ENCODE assay signal across 10 mouse cellular contexts in genomic region chr13:97196186-97196924, GRCm38 (mm10). TPM values are rescaled to one million over a fixed set of nuclear protein-coding genes. Genes with fewer than 3 reads are reported as not detected.
A peak's percentile ranks its signal among the peaks of the same experiment; 100 is the strongest.
DNase-seq lines count a peak whose midpoint lies in the region; ATAC-seq and TF ChIP-seq lines count a peak whose summit lies in the region.
"Had no signal": no experiment of that assay in that cellular context is flagged by ENCODE, and none has a peak within 500 bp of the region (broad histone marks: within the 10 kb centered on the region; RNA-seq: fewer than 3 reads in every experiment).

No protein-coding gene starts in this region.

- H3K4me3 ChIP-seq in kidney, embryonic 15.5 days (replicated peaks), result no peak overlapping the region
- no peak overlapping the region for H3K4me3 ChIP-seq in neural tube, embryonic 15.5 days (replicated peaks)
- peak overlapping the region; percentile 66 for H3K4me3 ChIP-seq in megakaryocyte, embryonic 14.5 days (replicated peaks)
- no peak overlapping the region for H3K4me3 ChIP-seq in midbrain, embryonic 11.5 days (ENCODE audit: low read depth, low read length)

- peak; percentile 39 for DNase-seq in kidney, adult 8-10 months
- DNase-seq in neural tube, embryonic 10.5 days (ENCODE audit: extremely low spot score, low spot score), result no peak
- DNase-seq in Patski (ENCODE audit: low read depth, low spot score), result peak; percentile 17
- DNase-seq in urinary bladder, postnatal 4 days (ENCODE audit: low spot score in 2 of 2), result no peak
- DNase-seq in midbrain, embryonic 11.5 days (ENCODE audit: low spot score, missing footprints), result no peak
- DNase-seq: cerebellum, adult 9-11 months; liver, embryonic 13.5 days had no signal

- H3K27ac ChIP-seq in kidney, embryonic 15.5 days, result no peak overlapping the region
- H3K27ac ChIP-seq in neural tube, embryonic 15.5 days (replicated peaks), result no peak overlapping the region
- no peak overlapping the region for H3K27ac ChIP-seq in midbrain, embryonic 11.5 days (ENCODE audit: low read depth, low read length)
- H3K27ac ChIP-seq: liver, embryonic 13.5 days had no signal

- H3K4me1 ChIP-seq in kidney, embryonic 15.5 days, result peaks cover 13% of the 10 kb centered on the region; the same call in 1 of the 2 replicates
- H3K4me1 ChIP-seq in neural tube, embryonic 15.5 days, result peaks cover 11% of the 10 kb centered on the region; the same call in 1 of the 2 replicates
- peaks cover 20% of the 10 kb centered on the region for H3K4me1 ChIP-seq in megakaryocyte, embryonic 14.5 days
- no peaks in the 10 kb centered on the region for H3K4me1 ChIP-seq in midbrain, embryonic 11.5 days (ENCODE audit: control insufficient read depth, insufficient read depth, low read length)

- no peaks in the 10 kb centered on the region for H3K36me3 ChIP-seq in kidney, embryonic 15.5 days
- no peaks in the 10 kb centered on the region for H3K36me3 ChIP-seq in neural tube, embryonic 15.5 days
- H3K36me3 ChIP-seq in megakaryocyte, embryonic 14.5 days (replicated peaks; ENCODE audit: low read length), result peaks cover 16% of the 10 kb centered on the region
- no peaks in the 10 kb centered on the region for H3K36me3 ChIP-seq in midbrain, embryonic 11.5 days (ENCODE audit: control insufficient read depth, insufficient read depth, low read length)
- H3K36me3 ChIP-seq: liver, embryonic 13.5 days had no signal

- no peak for ATAC-seq in kidney, embryonic 15.5 days (replicated peaks; ENCODE audit: low FRiP score)
- ATAC-seq in neural tube, embryonic 15.5 days (ENCODE audit: low FRiP score), result no peak
- no peak for ATAC-seq in Patski
- no peak for ATAC-seq in midbrain, embryonic 11.5 days (ENCODE audit: low FRiP score)

- no peak overlapping the region for H3K9ac ChIP-seq in kidney, embryonic 15.5 days
- H3K9ac ChIP-seq in neural tube, embryonic 15.5 days (replicated peaks), result no peak overlapping the region
- H3K9ac ChIP-seq in midbrain, embryonic 11.5 days (ENCODE audit: low read length), result no peak overlapping the region
- H3K9ac ChIP-seq: liver, embryonic 13.5 days had no signal

- no peak overlapping the region for H3K4me2 ChIP-seq in kidney, embryonic 15.5 days
- H3K4me2 ChIP-seq in neural tube, embryonic 15.5 days, result peak overlapping the region; percentile 22
- no peak overlapping the region for H3K4me2 ChIP-seq in midbrain, embryonic 11.5 days

- WGBS in kidney, embryonic 15.5 days, result 69% methylated on average over 12 of the region's 12 CpGs
- 53% methylated on average over 12 of the region's 12 CpGs for WGBS in neural tube, embryonic 15.5 days
- WGBS in midbrain, embryonic 11.5 days, result 63% methylated on average over 12 of the region's 12 CpGs

- CTCF ChIA-PET in Patski (lab: Charles Lee), result interaction anchor here (1.3 kb wide), 1 partner anchor 27 kb away, joined by 3 read pairs; no protein-coding TSS in a partner anchor

- POLR2A ChIA-PET in Patski (lab: Charles Lee), result interaction anchor here (1.1 kb wide), 1 partner anchor 8 kb away, joined by 4 read pairs; no protein-coding TSS in a partner anchor

- no peaks in the 10 kb centered on the region for H3K27me3 ChIP-seq in kidney, embryonic 15.5 days
- H3K27me3 ChIP-seq in neural tube, embryonic 15.5 days (replicated peaks), result no peaks in the 10 kb centered on the region
- no peaks in the 10 kb centered on the region for H3K27me3 ChIP-seq in Patski
- no peaks in the 10 kb centered on the region for H3K27me3 ChIP-seq in megakaryocyte, embryonic 14.5 days (replicated peaks)
- H3K27me3 ChIP-seq in midbrain, embryonic 11.5 days (ENCODE audit: control insufficient read depth, insufficient read depth, low read length), result no peaks in the 10 kb centered on the region; the same call in 1 of the 2 replicates
- H3K27me3 ChIP-seq: liver, embryonic 13.5 days had no signal

- in situ Hi-C loops in Patski (cut with MboI; ENCODE audit: low pct_unique_long_range_greater_than_20kb), result no loop called here

- no peaks in the 10 kb centered on the region for H3K9me3 ChIP-seq in kidney, embryonic 15.5 days (replicated peaks)
- H3K9me3 ChIP-seq in neural tube, embryonic 15.5 days (replicated peaks), result no peaks in the 10 kb centered on the region
- no peaks in the 10 kb centered on the region for H3K9me3 ChIP-seq in megakaryocyte, embryonic 14.5 days
- no peaks in the 10 kb centered on the region for H3K9me3 ChIP-seq in midbrain, embryonic 11.5 days (ENCODE audit: control insufficient read depth, low read length)
- H3K9me3 ChIP-seq: liver, embryonic 13.5 days had no signal

- no peak for TF ChIP-seq CTCF in Patski (IDR thresholded peaks at IDR 0.05)

RNA-seq across cellular contexts. Expression of gene Hexb, which starts 1.8 kb away (rescaled TPM):
- polyA plus RNA-seq in kidney, embryonic 15.5 days (2015; fragmentation: Nextera tagmentation; extraction: Ambion mirVana), result 34.6 and 36.7 TPM in 2 replicates
- 54.5 and 66.1 TPM in 2 replicates for polyA plus RNA-seq in neural tube, embryonic 15.5 days (2015; fragmentation: Nextera tagmentation; extraction: Ambion mirVana)
- 135 TPM for polyA plus RNA-seq in Patski (2021)
- polyA plus RNA-seq in megakaryocyte, embryonic 14.5 days (2012; ENCODE audit: insufficient read depth, low replicate concordance), result 9.3 and 23.5 TPM in 2 replicates
- polyA plus RNA-seq in midbrain, embryonic 11.5 days (2014; fragmentation: Nextera tagmentation; extraction: Ambion mirVana), result 25.8 and 26.1 TPM in 2 replicates

RNA-seq across cellular contexts. Expression of gene Enc1, which starts 44.5 kb away (rescaled TPM):
- 12.0 and 15.1 TPM in 2 replicates for polyA plus RNA-seq in kidney, embryonic 15.5 days (2015; fragmentation: Nextera tagmentation; extraction: Ambion mirVana)
- polyA plus RNA-seq in neural tube, embryonic 15.5 days (2015; fragmentation: Nextera tagmentation; extraction: Ambion mirVana), result 65.8 and 79.2 TPM in 2 replicates
- polyA plus RNA-seq in Patski (2021), result 43.7 TPM
- 1.0 and 1.2 TPM in 2 replicates for polyA plus RNA-seq in megakaryocyte, embryonic 14.5 days (2012; ENCODE audit: insufficient read depth, low replicate concordance)
- polyA plus RNA-seq in midbrain, embryonic 11.5 days (2014; fragmentation: Nextera tagmentation; extraction: Ambion mirVana), result 18.4 and 19.8 TPM in 2 replicates

RNA-seq across cellular contexts. Expression of gene Gfm2, which starts 58.6 kb away (rescaled TPM):
- polyA plus RNA-seq in kidney, embryonic 15.5 days (2015; fragmentation: Nextera tagmentation; extraction: Ambion mirVana), result 32.9 and 33.7 TPM in 2 replicates
- polyA plus RNA-seq in neural tube, embryonic 15.5 days (2015; fragmentation: Nextera tagmentation; extraction: Ambion mirVana), result 34.2 and 34.3 TPM in 2 replicates
- polyA plus RNA-seq in Patski (2021), result 29.4 TPM
- 2.1 and 10.8 TPM in 2 replicates for polyA plus RNA-seq in megakaryocyte, embryonic 14.5 days (2012; ENCODE audit: insufficient read depth, low replicate concordance)
- polyA plus RNA-seq in midbrain, embryonic 11.5 days (2014; fragmentation: Nextera tagmentation; extraction: Ambion mirVana), result 32.8 and 36.6 TPM in 2 replicates

RNA-seq across cellular contexts. Expression of gene Nsa2, which starts 58.6 kb away (rescaled TPM):
- polyA plus RNA-seq in kidney, embryonic 15.5 days (2015; fragmentation: Nextera tagmentation; extraction: Ambion mirVana), result 54.5 and 57.0 TPM in 2 replicates
- polyA plus RNA-seq in neural tube, embryonic 15.5 days (2015; fragmentation: Nextera tagmentation; extraction: Ambion mirVana), result 36.0 and 44.8 TPM in 2 replicates
- 99.9 TPM for polyA plus RNA-seq in Patski (2021)
- polyA plus RNA-seq in megakaryocyte, embryonic 14.5 days (2012; ENCODE audit: insufficient read depth, low replicate concordance), result 4.6 and 17.8 TPM in 2 replicates
- polyA plus RNA-seq in midbrain, embryonic 11.5 days (2014; fragmentation: Nextera tagmentation; extraction: Ambion mirVana), result 64.7 and 69.8 TPM in 2 replicates

Comparison
In these comparisons a context has a peak if more than half of its experiments do, and no peak if none do; other contexts are left out.
1. DNase-seq: peak in kidney, adult 8-10 months (2 of 2) and Patski (single experiment); none in neural tube, embryonic 10.5 days (single experiment), urinary bladder, postnatal 4 days (0 of 2) and midbrain, embryonic 11.5 days (single experiment).